Mouse (Mus musculus) heart, postnatal 4 days (tissue): ENCODE data around the gene Rnf208. TPM values are rescaled to one million over a fixed set of nuclear protein-coding genes. Genes with fewer than 3 reads are reported as not detected.

ENCODE experiments used
- DNase-seq: peaks from one replicate; pipeline ENCODE4 v3.0.0; 2021
- total RNA-seq, 2 experiments: library from RNA; stranded (reverse); gene quantifications; 2 replicates each; pipeline ENCODE4 v1.2.3; 2021

Rnf208 gene
- total RNA-seq, 2 experiments from 2014 or later = 1.5 to 3.0 TPM

GRCm38 (mm10) chr2:25278928-25279882, 37.1 kb downstream of the Rnf208 start:
- peak; percentile 91 for DNase-seq

- DNase-seq = no peak
These were observed 43.5 kb downstream of the Rnf208 start for GRCm38 (mm10) chr2:25285551-25285950.

GRCm38 (mm10) chr2:25286314-25286713, 44.3 kb downstream of the Rnf208 start:
- no peak for DNase-seq

GRCm38 (mm10) chr2:25286837-25287636, 45.0 kb downstream of the Rnf208 start:
- DNase-seq = peak; percentile 30

GRCm38 (mm10) chr2:25287927-25288649, 46.0 kb downstream of the Rnf208 start, which contains the start of gene Tmem210:
Tmem210 (plus strand) TSS chr2:25288145.
- no peak for DNase-seq

- DNase-seq = no peak
These were observed 46.8 kb downstream of the Rnf208 start for GRCm38 (mm10) chr2:25288734-25289345.

GRCm38 (mm10) chr2:25289651-25290050, 47.6 kb downstream of the Rnf208 start, which contains the start of gene Lrrc26:
Lrrc26 (plus strand) TSS chr2:25289915.
- DNase-seq = peak; percentile 69

GRCm38 (mm10) chr2:25290101-25290815, 48.2 kb downstream of the Rnf208 start:
- no peak for DNase-seq

- no peak for DNase-seq
These were observed 48.7 kb downstream of the Rnf208 start for GRCm38 (mm10) chr2:25290816-25291130.

GRCm38 (mm10) chr2:25291184-25292053, 49.4 kb downstream of the Rnf208 start:
- no peak for DNase-seq

- DNase-seq = no peak
These were observed 50.0 kb downstream of the Rnf208 start for GRCm38 (mm10) chr2:25292054-25292544.

GRCm38 (mm10) chr2:25292856-25293255, 50.8 kb downstream of the Rnf208 start:
- peak; percentile 87 for DNase-seq

GRCm38 (mm10) chr2:25293706-25294105, 51.7 kb downstream of the Rnf208 start:
- no peak for DNase-seq

Other genes with a start within 250 kb of the Rnf208 start
- 10 to 100 TPM; 45.8 to 47.8 TPM for gene Nsmf, start 187.9 kb upstream of the Rnf208 start, total RNA-seq
- gene Entpd8, start 162.0 kb upstream of the Rnf208 start, total RNA-seq = not detected
- not detected for gene Noxa1, start 147.1 kb upstream of the Rnf208 start, total RNA-seq
- 10 to 100 TPM; 31.2 to 33.4 TPM for gene Nrarp, start 61.5 kb upstream of the Rnf208 start, total RNA-seq
- 1 to 10 TPM; 4.4 to 5.8 TPM for gene Tor4a, start 45.4 kb upstream of the Rnf208 start, total RNA-seq
- gene Nelfb, start 30.8 kb upstream of the Rnf208 start, total RNA-seq = 10 to 100 TPM; 43.4 to 44.5 TPM
- not detected for gene Stpg3, start 27.6 kb upstream of the Rnf208 start, total RNA-seq
- not detected for gene Fam166a, start 23.5 kb upstream of the Rnf208 start, total RNA-seq
- gene Tubb4b, start 17.6 kb upstream of the Rnf208 start, total RNA-seq = 100 to 1,000 TPM; 415 to 442 TPM
- gene Slc34a3, start 7.9 kb upstream of the Rnf208 start, total RNA-seq = not detected
- gene Rnf224, start 5.5 kb upstream of the Rnf208 start, total RNA-seq = not detected
- gene Cysrt1, start 197 bp downstream of the Rnf208 start, total RNA-seq = not detected
- gene AL732309.1, start 4.6 kb downstream of the Rnf208 start, total RNA-seq = 1 to 10 TPM; 1.3 to 1.8 TPM
- gene Tmem203, start 13.2 kb downstream of the Rnf208 start, total RNA-seq = 10 to 100 TPM; 16.9 to 18.1 TPM
- 1 to 10 TPM; 4.9 to 5.7 TPM for gene Tprn, start 20.4 kb downstream of the Rnf208 start, total RNA-seq
- gene Ssna1, start 30.2 kb downstream of the Rnf208 start, total RNA-seq = 10 to 100 TPM; 60.0 to 62.0 TPM
- 10 to 100 TPM; 49.7 to 53.1 TPM for gene Anapc2, start 30.2 kb downstream of the Rnf208 start, total RNA-seq
- not detected for gene Tmem210, start 45.9 kb downstream of the Rnf208 start, total RNA-seq
- gene Lrrc26, start 47.7 kb downstream of the Rnf208 start, total RNA-seq = not detected
- not detected for gene Grin1, start 76.9 kb downstream of the Rnf208 start, total RNA-seq
- 10 to 100 TPM; 27.2 to 28.6 TPM for gene Man1b1, start 90.1 kb downstream of the Rnf208 start, total RNA-seq
- 1 to 10 TPM; 4.7 to 5.2 TPM for gene Dpp7, start 114.1 kb downstream of the Rnf208 start, total RNA-seq
- gene Uap1l1, start 123.4 kb downstream of the Rnf208 start, total RNA-seq = 1 to 10 TPM; 7.3 to 9.5 TPM
- 10 to 100 TPM in 1 of 2 experiments, 1 to 10 TPM in 1; 8.7 to 10.8 TPM for gene Sapcd2, start 130.1 kb downstream of the Rnf208 start, total RNA-seq
- 1 to 10 TPM; 5.7 to 8.5 TPM for gene Entpd2, start 153.6 kb downstream of the Rnf208 start, total RNA-seq
- gene Npdc1, start 157.1 kb downstream of the Rnf208 start, total RNA-seq = 10 to 100 TPM; 33.1 to 35.2 TPM
- under 1 TPM in 1 of 2 experiments, not detected in 1; 0.11 TPM for gene Fut7, start 181.0 kb downstream of the Rnf208 start, total RNA-seq
- gene Abca2, start 186.4 kb downstream of the Rnf208 start, total RNA-seq = 10 to 100 TPM; 19.4 to 20.7 TPM
- 1 to 10 TPM; 2.8 to 4.1 TPM for gene Clic3, start 214.6 kb downstream of the Rnf208 start, total RNA-seq
- 10 to 100 TPM; 30.5 to 32.8 TPM for gene Paxx, start 218.8 kb downstream of the Rnf208 start, total RNA-seq
- 100 to 1,000 TPM; 117 to 137 TPM for gene Ptgds, start 227.8 kb downstream of the Rnf208 start, total RNA-seq